Mouse (Mus musculus) forebrain, embryonic 11.5 days (tissue): ENCODE data around the gene Mat2a. TPM values are rescaled to one million over a fixed set of nuclear protein-coding genes. Genes with fewer than 3 reads are reported as not detected.

ENCODE experiments used
- ATAC-seq: fragments of 200-750 bp; cut with Nextera tagmentation; replicated peaks from 2 replicates; pipeline ENCODE4 v1.8.0; 2017; ENCODE audit warnings: moderate TSS enrichment; ENCODE audit not compliant: low FRiP score
- DNase-seq: peaks from one replicate; pipeline ENCODE4 v3.0.0-alpha.2; 2017; ENCODE audit warnings: low spot score
- H3K27ac ChIP-seq: fragments of 300-500 bp; sonication (generic); 2 replicates; pipeline ENCODE4 v1.5.1; 2014; ENCODE audit warnings: low read depth, low read length
- H3K27me3 ChIP-seq: fragments of 300-500 bp; sonication (generic); 2 replicates; pipeline ENCODE4 v1.6.1; 2014; ENCODE audit warnings: mild to moderate bottlenecking, low read length, mixed read lengths; ENCODE audit not compliant: control insufficient read depth, insufficient read depth
- H3K36me3 ChIP-seq: fragments of 300-500 bp; sonication (generic); 2 replicates; pipeline ENCODE4 v1.6.1; 2014; ENCODE audit warnings: mild to moderate bottlenecking, low read length, moderate library complexity, mixed read lengths; ENCODE audit not compliant: control insufficient read depth, insufficient read depth
- H3K4me1 ChIP-seq: fragments of 300-500 bp; sonication (generic); replicated peaks from 2 replicates; pipeline ENCODE4 v1.6.1; 2014; ENCODE audit warnings: low read length, mixed read lengths; ENCODE audit not compliant: control insufficient read depth, insufficient read depth
- H3K4me2 ChIP-seq: fragments of 300-500 bp; sonication (generic); 2 replicates; pipeline ENCODE4 v1.6.1; 2014; ENCODE audit warnings: low read depth, mild to moderate bottlenecking, low read length, moderate library complexity, mixed read lengths; ENCODE audit not compliant: severe bottlenecking
- H3K4me3 ChIP-seq: fragments of 300-500 bp; sonication (generic); 2 replicates; pipeline ENCODE4 v1.5.1; 2014; ENCODE audit warnings: low read depth, low read length
- H3K9ac ChIP-seq: fragments of 300-500 bp; sonication (generic); 2 replicates; pipeline ENCODE4 v1.6.1; 2014; ENCODE audit warnings: low read length
- H3K9me3 ChIP-seq: fragments of 300-500 bp; sonication (generic); 2 replicates; pipeline ENCODE4 v1.6.1; 2016; ENCODE audit warnings: low read length, mixed read lengths; ENCODE audit not compliant: control insufficient read depth
- WGBS: fragments of 180-500 bp; shearing (Covaris S2); extraction: QIAGEN DNeasy Blood & Tissue Kit; methylation state at CpG from one replicate; pipeline ENCODE4 v1.1.7; 2014; 5-methylcytosine and 5-hydroxymethylcytosine counted together
- polyA plus RNA-seq: library from polyadenylated mRNA; unstranded; fragments of >200 nt; fragmentation: Nextera tagmentation; extraction: Ambion mirVana; gene quantifications from 2 replicates; pipeline ENCODE4 v1.2.1, GENCODE M21; 2014

Mat2a gene
- polyA plus RNA-seq, 1 experiment from 2014 or later: 504 TPM

GRCm38 (mm10) chr6:72415181-72415580 is 24.2 kb downstream of the Mat2a start:
- H3K9me3 ChIP-seq: no peaks in the 10 kb centered on the region
- H3K4me3 ChIP-seq: peak overlapping the region; percentile 73; the same call in 1 of the 2 replicates
- ATAC-seq (no peak), DNase-seq (no peak)
- no peaks in the 10 kb centered on the region for H3K27me3 ChIP-seq
- H3K4me2 ChIP-seq: no peak overlapping the region
- no peak overlapping the region for H3K27ac ChIP-seq
- H3K36me3 ChIP-seq: no peaks in the 10 kb centered on the region
- WGBS: 87% methylated on average over 5 of the region's 5 CpGs
- no peak overlapping the region for H3K9ac ChIP-seq
- peaks cover 4% of the 10 kb centered on the region; the same call in 1 of the 2 replicates for H3K4me1 ChIP-seq

GRCm38 (mm10) chr6:72414076-72414756 is 25.1 kb downstream of the Mat2a start, which contains the start of gene Ggcx:
TSS of gene Ggcx (plus strand) at chr6:72414308.
- H3K9me3 ChIP-seq: no peaks in the 10 kb centered on the region
- H3K9ac ChIP-seq: peak within 1 kb of the TSS; percentile 75
- no peaks in the 10 kb centered on the region for H3K27me3 ChIP-seq
- peak within 1 kb of the TSS; percentile 73 for H3K4me3 ChIP-seq
- H3K27ac ChIP-seq: no peak within 1 kb of the TSS
- peak within 1 kb of the TSS; percentile 78 for H3K4me2 ChIP-seq
- peak; percentile 96 for ATAC-seq
- DNase-seq: peak; percentile 97
- peaks cover 4% of the 10 kb centered on the region; the same call in 1 of the 2 replicates for H3K4me1 ChIP-seq
- 2% methylated on average over 33 of the region's 33 CpGs for WGBS
- no peaks in the 10 kb centered on the region for H3K36me3 ChIP-seq

GRCm38 (mm10) chr6:72410518-72410917 is 28.8 kb downstream of the Mat2a start:
- Histone ChIP-seq H3K9me3 (no peaks in the 10 kb centered on the region), H3K27ac (no peak overlapping the region), H3K4me3 (no peak overlapping the region), H3K27me3 (no peaks in the 10 kb centered on the region), H3K36me3 (no peaks in the 10 kb centered on the region), H3K4me2 (no peak overlapping the region), H3K9ac (no peak overlapping the region), H3K4me1 (peaks cover 4% of the 10 kb centered on the region; the same call in 1 of the 2 replicates)
- WGBS: 85% methylated on average over 7 of the region's 7 CpGs
- ATAC-seq: no peak
- DNase-seq: no peak

- DNase-seq (no peak), ATAC-seq (no peak)
- H3K27ac ChIP-seq: no peak overlapping the region
- H3K9ac ChIP-seq: no peak overlapping the region
- H3K4me1 ChIP-seq: peaks cover 1% of the 10 kb centered on the region; the same call in 1 of the 2 replicates
- WGBS: 35% methylated on average over 1 of the region's 1 CpGs
- no peaks in the 10 kb centered on the region for H3K36me3 ChIP-seq
- no peak overlapping the region for H3K4me3 ChIP-seq
- H3K4me2 ChIP-seq: no peak overlapping the region
- no peaks in the 10 kb centered on the region for H3K9me3 ChIP-seq
- no peaks in the 10 kb centered on the region for H3K27me3 ChIP-seq
Observed at GRCm38 (mm10) chr6:72410003-72410402, 29.4 kb downstream of the Mat2a start.

GRCm38 (mm10) chr6:72409567-72409966 is 29.8 kb downstream of the Mat2a start:
- Histone ChIP-seq H3K27me3 (no peaks in the 10 kb centered on the region), H3K9ac (no peak overlapping the region), H3K4me3 (no peak overlapping the region), H3K36me3 (no peaks in the 10 kb centered on the region), H3K4me2 (no peak overlapping the region), H3K9me3 (no peaks in the 10 kb centered on the region), H3K27ac (no peak overlapping the region), H3K4me1 (no peaks in the 10 kb centered on the region)
- ATAC-seq (no peak), DNase-seq (peak; percentile 81)
- WGBS: 15% methylated on average over 3 of the region's 3 CpGs

- H3K9ac ChIP-seq: no peak overlapping the region
- H3K27ac ChIP-seq: no peak overlapping the region
- no peak overlapping the region for H3K4me2 ChIP-seq
- H3K9me3 ChIP-seq: no peaks in the 10 kb centered on the region
- 3% methylated on average over 5 of the region's 5 CpGs for WGBS
- H3K27me3 ChIP-seq: no peaks in the 10 kb centered on the region
- no peak overlapping the region for H3K4me3 ChIP-seq
- H3K4me1 ChIP-seq: no peaks in the 10 kb centered on the region
- peak; percentile 72 for ATAC-seq
- DNase-seq: peak; percentile 93
- H3K36me3 ChIP-seq: no peaks in the 10 kb centered on the region
Observed at GRCm38 (mm10) chr6:72407119-72407518, 32.2 kb downstream of the Mat2a start.

- Histone ChIP-seq H3K27ac (no peak overlapping the region), H3K36me3 (no peaks in the 10 kb centered on the region), H3K4me1 (no peaks in the 10 kb centered on the region), H3K27me3 (no peaks in the 10 kb centered on the region), H3K4me3 (no peak overlapping the region), H3K9me3 (no peaks in the 10 kb centered on the region), H3K9ac (no peak overlapping the region), H3K4me2 (no peak overlapping the region)
- ATAC-seq (no peak), DNase-seq (no peak)
- 83% methylated on average over 7 of the region's 7 CpGs for WGBS
Observed at GRCm38 (mm10) chr6:72405356-72405755, 34.0 kb downstream of the Mat2a start.

GRCm38 (mm10) chr6:72401875-72402274 is 37.5 kb downstream of the Mat2a start:
- DNase-seq (peak; percentile 79), ATAC-seq (no peak)
- Histone ChIP-seq H3K27ac (no peak overlapping the region), H3K9ac (no peak overlapping the region), H3K27me3 (no peaks in the 10 kb centered on the region), H3K4me3 (no peak overlapping the region), H3K9me3 (no peaks in the 10 kb centered on the region), H3K4me1 (no peaks in the 10 kb centered on the region), H3K4me2 (no peak overlapping the region), H3K36me3 (no peaks in the 10 kb centered on the region)
- WGBS: 30% methylated on average over 7 of the region's 7 CpGs

GRCm38 (mm10) chr6:72399967-72400366 is 39.4 kb downstream of the Mat2a start:
- Histone ChIP-seq H3K27me3 (no peaks in the 10 kb centered on the region), H3K9me3 (no peaks in the 10 kb centered on the region), H3K4me3 (no peak overlapping the region), H3K9ac (no peak overlapping the region), H3K27ac (no peak overlapping the region), H3K4me2 (no peak overlapping the region), H3K4me1 (no peaks in the 10 kb centered on the region), H3K36me3 (no peaks in the 10 kb centered on the region)
- WGBS: 68% methylated on average over 2 of the region's 2 CpGs
- DNase-seq (no peak), ATAC-seq (no peak)
